Mouse (Mus musculus) ES-Bruce4 (cell line): ENCODE measurements around the gene Cutal.
A peak's percentile ranks its signal among the peaks of the same experiment; 100 is the strongest.

Source experiments
- CTCF ChIP-seq: IDR thresholded peaks from one replicate; pipeline ENCODE4 v1.8.1; 2011; ENCODE audit warnings: low read depth, low read length
- EP300 ChIP-seq: IDR thresholded peaks from 2 replicates; pipeline ENCODE4 v1.6.1; 2011; ENCODE audit warnings: low read depth, low read length; ENCODE audit not compliant: insufficient read depth
- POLR2A ChIP-seq: IDR thresholded peaks from one replicate; pipeline ENCODE4 v1.8.1; 2011; ENCODE audit warnings: low read length; ENCODE audit not compliant: insufficient read depth

GRCm38 (mm10) chr2:34835669-34836068 lies 38.5 kb upstream of the Cutal start:
- TF ChIP-seq EP300 (0 out of 2 replicates have a peak, but pooled peaks have one; percentile 48), CTCF (no peak), POLR2A (no peak)
